Mouse (Mus musculus) heart, adult 9 months (tissue): ENCODE measurements at regions not wholly inside any gene's neighbourhood (a gene's known extent, or its start where the extent isn't known, plus 50 kb on each side); places are given as distances from the start of the nearest gene placed in this dataset.

Source experiments
- DNase-seq, 2 experiments: peaks; one replicate each; pipeline ENCODE4 v3.0.0; 2022; ENCODE audit warnings: low spot score in 2 of 2

DNA sequence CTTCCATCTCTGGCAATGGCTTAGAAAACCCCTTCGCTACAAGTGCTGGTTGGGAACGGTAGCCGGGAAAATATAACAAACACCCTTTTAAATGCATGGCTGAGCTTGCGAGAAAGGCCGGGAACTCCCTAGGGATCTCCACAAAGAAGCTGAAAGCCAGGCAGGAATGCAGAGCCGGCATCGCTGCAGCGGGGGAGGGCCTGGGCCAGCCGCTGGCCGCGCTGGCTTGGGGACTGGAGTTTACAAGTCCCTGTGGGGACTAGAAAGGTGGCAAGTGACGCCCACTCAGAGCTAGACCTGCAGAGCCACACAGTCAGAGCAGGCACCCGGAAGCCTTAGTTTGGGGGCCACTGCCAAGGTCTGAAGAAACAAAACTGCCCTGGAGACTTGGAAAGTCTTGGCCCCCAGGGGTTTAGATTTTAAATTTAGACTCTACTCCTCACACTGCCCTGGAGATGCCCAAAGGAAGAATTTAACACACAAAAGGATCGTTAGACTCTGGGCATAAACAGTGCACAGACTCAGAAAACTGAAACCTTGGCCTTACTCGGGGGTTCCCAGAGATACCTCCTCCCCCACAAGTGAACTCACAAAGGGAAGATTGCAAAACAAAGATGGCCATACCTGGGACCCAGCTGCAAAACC is 59.4 kb downstream of the 1700001O22Rik start:
- DNase-seq = peak; percentile 57 to 73

DNA sequence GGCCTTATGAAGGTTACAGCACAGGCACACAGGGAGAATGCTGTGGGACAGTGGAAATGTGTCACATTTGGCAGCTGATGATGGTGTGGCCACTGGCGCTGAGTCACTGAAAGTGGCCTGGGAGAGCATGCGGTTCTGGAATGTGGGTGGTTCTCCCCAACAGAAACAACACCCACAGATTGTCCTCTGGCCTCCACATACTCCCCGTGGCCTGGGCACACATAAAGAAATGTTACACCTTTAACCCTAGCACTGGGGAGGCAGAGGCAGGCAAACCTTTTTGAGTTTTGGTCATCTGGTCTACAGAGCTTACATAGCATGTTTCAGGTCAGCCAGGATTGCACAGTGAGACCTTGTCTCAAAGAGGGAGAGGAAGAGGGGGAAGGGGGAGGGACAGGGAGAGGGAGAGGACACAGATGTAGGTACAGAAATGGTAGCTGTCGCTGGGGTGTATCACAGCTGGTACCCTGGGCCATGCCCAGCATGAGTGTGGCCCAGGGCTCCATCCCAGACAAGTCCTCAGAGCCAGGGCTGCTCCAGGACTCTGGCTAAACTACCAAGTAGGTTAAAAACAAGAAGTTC is 60.1 kb downstream of the 1700001O22Rik start:
- DNase-seq = peak; percentile 69 to 83

DNA sequence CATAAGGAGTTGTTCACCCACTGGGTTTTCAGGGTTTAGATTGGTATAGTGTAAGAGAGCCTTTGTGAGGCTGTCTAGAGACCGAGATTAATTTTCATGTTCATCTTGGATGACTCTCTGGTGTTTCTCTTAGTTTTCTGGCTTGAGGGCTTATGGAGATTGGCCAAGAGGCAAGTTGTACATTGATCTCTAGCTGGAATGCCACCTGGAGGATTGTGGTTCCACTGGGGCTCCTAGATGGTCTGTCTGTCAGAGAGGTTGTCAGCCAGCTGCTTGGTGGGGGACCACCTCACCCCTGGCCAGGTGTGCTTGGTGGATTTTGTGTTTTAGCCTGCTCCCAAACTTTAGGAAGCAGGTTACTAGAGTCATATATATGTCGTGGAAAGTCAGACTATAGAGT is 62.0 kb downstream of the 1700001O22Rik start:
- DNase-seq = no peak

DNA sequence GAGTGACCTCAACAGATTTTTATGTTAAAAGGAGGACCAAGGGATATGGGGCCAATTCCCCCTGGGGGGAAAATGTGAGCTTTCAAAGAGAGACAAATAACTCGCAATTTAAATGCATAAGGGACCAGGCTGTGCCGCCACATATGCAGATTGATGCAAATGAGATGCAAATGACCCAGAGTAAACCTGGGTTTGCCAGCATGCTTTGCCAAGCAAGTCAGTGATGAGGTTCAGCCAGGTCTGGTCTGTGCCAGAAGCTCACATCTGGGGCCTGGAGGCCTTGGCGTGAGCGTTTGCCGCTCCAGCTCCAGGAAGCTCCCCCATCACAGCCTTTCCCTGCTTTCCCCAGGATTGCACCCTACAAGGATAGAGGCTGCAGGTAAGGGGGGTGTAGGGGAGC is 65.7 kb downstream of the 1700001O22Rik start:
- no peak for DNase-seq

DNA sequence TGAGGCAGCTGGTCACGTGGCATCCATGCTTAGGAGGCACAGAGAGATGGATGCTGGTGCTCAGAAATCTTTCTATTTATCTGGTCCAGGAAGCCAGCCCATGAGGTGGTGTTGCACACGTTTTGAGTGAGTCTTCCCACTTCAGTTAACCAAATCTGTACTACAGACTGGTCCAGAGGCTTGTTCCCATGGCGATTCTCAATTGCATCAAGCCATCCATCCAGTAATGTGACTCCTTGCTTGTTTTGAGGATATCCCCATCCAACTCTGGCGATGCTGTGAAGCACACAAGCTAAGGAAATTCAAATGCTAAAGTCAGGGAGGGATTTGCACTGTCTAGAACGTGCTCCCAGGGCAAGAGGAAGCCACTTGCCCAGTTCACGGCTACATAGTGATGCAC is 66.8 kb downstream of the 1700001O22Rik start:
- DNase-seq = no peak

DNA sequence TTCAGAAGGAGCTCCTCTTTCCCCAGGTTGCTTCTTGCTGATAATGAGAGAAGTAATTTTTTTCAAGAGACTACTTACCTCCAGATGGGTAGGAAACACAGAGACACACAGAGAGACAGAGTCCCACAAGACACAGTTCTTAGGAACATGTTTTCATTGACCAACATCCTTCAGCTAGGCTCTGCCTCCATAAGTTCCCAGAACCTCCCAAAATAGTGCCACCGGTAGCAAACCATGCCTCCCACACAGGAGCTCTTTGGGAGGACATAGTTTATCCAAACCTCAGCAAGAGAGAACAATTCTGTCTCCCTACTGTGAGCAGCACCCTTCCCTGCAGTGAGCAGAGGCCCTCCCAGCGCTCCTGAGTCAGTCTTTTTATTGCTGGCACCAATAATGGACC is 67.2 kb downstream of the 1700001O22Rik start:
- no peak for DNase-seq

DNA sequence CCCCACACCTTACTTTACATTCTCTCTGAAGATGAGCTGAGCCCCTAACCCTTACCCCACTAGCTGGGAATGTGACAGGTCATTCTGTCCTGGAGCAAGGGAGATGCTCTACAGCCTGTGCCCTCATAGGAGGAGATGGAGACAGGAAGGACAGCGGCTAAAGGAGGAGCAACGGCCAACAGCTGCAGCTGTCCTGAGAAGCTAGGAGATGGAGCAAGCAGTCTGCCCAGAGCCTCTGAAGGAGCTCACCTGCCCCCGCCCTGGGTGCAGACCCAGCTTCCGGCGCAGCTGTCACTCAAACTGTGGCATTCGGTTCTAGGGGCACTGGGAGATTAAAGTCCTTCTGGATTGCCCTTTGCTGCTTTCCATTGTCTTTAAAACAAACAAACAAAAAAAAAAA is 69.6 kb downstream of the 1700001O22Rik start:
- DNase-seq = no peak

DNA sequence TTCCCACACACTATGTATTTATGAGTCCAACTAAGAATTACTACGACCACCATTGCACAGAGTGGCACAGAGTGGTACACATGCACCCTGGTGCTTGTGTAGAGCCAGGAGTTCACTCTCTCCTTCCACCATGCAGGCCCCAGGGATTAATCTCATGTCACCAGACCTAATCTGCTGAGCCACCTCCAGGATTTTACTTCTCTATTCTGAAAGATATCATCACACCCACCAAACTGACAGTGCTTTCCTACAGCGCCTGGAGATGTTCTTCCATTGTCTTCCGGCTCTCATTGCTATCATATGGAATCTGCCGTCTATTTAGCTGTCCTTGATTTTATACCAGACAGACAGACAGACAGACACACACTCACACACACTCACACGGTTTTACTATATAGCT is 71.6 kb downstream of the 1700001O22Rik start:
- no peak for DNase-seq

DNA sequence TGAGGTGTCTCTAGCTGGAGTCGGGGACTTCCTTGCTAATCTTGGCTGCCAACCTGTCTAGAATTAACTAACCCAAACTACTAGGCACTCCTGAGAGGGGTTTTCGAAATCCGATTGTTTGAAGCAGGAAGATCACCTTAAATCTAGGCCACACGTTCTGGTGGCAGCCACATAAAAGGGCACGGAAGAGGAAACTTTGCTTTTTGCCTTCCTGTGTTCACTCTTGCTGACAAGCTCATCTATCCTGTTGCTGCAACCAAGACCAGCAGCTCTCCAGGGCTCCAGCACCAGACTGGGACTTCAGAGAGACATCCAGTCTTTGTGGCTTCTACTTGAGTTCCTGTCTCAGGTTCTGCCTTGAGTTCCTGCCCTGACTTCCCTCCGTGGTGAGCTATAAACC is 75.5 kb downstream of the 1700001O22Rik start:
- DNase-seq = no peak

DNA sequence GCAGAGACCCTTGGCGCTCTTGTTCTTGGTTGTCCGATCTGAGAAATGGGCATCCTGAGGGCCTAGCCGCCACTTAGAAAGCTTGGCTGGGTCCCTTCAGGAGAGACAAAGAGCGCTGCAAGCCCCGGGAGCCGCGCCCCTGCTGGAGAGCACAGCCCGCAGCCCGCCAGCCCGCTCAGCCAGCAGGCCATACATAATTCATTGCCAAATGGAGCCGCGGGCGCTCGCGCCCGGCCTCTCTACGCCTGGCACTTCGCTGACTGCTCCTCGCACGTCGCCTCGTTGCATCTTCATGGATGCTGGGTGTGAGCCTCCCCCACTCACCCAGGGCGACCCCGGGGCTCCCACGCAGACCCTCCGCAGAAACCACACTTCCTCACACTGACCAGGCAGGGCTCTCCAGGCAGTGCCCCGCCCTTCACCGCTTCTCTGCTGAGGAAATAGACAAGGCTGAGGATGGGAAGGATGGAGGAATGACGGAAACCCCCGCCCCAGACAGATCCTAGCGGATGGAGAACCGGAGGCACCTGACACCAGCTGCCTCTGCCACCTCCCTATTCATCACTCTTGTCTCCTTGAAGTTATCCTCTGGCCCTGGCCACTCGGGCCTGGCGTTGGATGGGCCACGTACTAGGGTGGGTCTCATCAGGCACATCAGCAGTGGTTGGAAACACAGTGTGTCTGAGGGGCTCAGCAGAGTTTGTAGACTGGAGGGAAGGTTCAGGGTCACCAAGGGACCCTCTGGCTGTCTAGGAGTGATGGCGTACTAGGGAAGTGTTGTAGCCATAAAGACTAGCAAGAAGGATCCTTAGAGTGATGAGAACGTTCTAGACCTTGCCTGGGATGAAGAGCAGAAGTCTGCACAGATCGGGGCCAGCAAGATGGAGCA is 77.6 kb downstream of the 1700001O22Rik start:
- no peak for DNase-seq

DNA sequence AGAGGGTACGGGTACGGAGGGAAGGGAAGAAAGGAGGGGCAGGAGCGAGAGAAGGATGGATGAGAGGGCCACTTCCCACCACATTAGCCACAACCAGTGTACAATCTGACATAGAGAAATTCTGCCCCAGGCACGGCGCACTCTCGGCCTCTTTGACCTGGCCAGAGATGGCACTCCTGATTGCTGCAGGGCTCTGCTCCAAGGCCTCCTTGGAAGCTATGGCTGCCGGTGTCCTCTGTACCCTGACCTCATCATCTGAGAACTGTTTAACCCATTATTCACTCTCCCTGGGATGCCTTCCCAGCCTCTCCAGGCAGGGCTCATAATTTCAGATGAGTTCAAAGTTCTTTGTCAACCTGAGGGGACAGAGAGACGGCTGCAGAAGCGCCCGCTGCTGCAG is 78.3 kb downstream of the 1700001O22Rik start:
- no peak for DNase-seq

DNA sequence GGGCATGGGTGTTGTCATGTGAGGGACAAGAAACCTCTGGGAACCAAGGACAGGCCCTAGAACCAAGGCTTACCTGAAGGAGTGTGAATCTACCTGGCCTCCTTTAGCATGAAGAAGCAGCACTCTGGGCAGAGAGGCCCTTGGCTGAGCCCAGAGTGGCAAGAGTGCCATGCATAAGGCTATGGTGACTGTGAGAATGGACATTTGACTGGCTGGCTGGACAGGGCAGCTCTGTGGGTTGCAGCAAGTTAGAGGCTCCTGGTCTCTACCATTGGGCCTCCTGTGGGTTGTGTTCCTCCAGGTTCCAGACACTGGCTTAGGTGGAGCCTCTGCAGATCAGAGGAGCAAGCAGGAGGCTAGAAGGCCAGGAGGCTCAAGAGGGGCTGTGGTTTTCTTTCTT is 78.9 kb downstream of the 1700001O22Rik start:
- no peak for DNase-seq

DNA sequence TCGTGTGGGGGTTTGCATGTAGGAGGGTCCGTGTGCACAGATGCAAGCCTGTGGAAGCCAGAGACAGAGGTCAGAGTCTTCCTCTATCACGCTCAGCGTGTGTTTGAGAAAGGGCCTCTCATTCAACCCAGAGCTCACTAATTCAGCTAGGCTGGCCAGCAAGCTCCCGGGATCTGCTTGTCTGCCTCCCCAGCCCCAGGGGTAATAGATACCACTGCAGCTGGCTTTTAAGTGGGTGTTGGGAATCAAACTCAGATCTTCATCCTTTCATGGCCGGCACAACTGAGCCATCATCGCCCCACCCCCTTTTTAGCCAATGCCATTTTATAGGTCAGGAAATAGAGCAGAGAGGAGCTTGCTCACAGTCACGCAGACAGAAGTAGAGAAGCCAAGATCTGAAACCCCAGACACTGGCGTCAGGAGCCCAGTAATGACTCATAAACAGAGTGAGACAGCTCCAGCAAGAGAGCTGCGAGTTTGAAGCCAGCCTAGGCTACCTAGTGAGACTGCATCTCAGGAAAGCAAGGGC is 80.3 kb downstream of the 1700001O22Rik start:
- peak; percentile 54 to 59 for DNase-seq

DNA sequence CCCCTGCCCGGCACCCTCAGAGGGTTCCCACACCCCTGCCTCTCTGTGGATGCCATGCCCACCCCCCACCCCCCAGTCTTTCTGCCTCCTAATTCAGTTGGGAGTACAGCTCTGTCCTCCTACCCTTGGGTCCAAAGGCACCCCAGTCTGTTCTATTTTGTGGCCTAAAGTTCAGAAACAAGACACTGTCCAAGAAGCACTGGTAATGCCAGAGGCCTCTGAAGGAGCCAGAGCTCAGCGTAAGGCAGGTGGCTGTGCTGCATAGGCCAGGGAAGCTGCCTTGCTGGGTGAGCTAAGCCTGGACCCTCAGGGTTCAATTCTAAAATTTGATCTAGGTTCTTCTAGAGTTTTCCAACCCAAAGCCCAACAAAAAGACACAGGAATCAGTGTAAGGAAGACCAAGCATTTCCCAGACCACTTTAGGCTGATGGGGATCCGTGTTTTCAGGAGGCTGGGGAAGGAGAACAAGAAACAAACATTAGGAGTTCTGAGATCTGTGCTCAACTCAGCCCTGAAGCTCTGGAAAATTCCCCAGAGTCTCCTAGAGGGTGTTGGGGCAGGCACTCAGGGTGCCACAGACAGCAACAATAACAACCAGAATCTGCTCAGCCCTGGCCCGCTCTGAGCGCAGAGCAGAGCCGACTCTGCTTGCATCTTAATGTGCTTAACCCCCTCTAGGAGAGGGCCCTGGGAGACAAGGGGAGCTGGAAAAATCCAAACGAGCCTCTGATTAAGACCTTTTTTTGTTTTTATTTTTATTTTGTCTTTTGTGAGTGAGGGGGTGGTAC is 81.0 kb downstream of the 1700001O22Rik start:
- DNase-seq = no peak

DNA sequence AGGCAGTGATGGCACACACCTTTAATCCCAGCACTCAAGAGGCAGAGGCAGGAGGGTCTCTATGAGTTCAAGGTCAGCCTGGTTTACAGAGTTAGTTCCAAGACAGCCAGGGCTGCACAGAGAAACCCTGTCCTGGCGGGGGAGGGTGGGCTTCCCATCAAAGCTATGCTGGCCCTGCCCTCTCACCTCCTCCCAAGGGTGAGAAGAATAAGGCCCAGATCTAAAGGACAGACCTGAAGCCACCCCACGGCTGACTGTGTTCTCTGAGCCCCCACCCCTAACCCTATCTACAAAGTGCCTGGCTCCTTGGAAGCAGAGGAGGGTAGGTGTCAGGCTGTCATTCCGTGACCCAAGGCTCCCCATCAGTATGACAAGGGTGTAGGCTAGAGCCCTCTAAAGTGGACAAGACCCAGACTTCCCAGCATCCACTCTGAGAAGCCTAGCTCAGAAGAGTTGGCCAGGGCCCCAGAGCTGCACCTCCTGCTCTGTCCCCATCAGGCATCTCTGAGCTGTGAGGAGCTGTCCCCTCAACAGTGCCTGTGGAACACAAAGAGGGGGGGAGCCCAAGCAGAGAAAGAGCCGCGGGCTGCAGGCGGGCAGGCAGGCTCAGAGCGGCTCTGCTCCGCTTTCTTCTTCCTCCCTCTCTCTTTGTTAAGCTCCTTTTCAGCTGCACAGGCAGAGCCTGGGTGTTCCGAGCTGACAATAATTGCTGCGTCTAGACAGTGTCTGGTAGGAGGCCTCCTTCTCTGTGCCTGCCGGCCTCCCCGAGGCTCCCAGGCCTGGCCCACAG is 81.8 kb downstream of the 1700001O22Rik start:
- peak; percentile 57 to 59 for DNase-seq

DNA sequence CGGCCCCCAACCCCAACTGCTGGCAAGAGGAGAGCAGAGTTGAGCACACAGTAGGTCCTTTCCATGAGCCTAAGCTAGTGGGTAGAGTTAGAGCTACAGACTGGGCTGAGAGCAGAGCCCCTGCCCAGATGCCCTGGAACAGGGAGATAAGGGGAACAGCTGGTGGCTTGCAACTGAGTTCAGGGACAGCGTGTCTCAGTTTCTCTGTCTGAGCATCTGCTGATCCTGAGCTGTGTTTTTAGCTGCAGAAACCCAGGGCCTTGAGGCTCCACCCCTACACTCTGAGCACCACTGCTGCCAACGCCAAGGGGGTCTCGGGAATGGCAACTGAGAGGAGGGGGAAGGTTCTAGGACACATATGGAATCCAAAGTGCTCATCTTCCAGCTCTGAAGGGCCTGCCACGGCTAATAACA is 82.4 kb downstream of the 1700001O22Rik start:
- DNase-seq = no peak

DNA sequence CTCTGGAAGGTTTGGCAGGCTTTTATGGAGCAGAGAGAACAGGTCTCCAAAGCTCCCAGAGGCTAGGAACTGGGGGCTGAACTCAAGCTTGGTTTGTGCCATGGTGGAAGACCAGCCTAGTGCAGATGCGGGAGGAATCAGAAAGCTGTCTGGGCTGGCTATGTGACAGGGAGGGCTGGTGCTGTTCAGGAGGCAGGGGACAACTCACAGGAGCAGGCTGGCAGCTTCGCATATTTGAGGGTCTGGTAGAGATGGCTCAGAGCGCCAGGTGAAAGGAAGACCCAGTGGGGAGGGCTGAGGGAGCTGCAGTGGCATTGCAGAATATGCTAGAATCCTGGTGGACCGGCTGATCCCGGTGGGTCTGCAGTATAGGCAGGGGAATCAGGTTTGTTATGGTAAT is 83.2 kb downstream of the 1700001O22Rik start:
- DNase-seq = no peak

DNA sequence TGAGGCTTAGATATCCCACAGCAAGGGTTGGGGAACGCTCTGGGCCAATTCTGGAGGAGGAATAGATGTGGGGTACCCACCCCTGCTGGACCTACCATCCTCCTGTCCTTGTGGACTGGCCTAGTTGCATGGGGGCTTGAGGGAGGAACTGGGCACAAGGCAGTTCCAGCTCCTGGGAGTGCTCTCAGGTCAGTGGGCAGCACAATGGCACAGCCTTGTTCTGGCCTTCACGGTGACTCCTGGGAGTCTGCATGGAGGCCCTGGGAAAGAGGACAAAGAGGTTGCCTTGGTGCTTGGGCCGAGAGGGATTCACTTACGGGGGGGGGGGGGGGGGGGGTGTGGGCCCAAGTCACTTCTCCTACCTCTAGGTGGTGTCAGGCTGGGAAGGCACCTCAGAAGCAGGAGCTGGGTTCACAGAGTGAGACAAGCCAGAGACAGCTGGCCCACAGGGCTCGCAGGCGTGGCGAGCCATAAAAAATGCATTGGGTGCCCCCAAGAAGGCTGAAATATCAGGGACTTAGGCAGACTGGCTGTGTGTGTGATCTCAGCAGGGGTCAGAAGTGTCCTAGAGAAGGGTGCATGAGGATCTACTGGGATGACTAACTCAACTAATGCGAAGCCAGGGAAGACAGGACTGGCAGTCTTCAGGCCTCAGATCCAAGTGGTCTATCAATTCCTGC is 83.7 kb downstream of the 1700001O22Rik start:
- DNase-seq = peak in 1 of 2 experiments; percentile 54

DNA sequence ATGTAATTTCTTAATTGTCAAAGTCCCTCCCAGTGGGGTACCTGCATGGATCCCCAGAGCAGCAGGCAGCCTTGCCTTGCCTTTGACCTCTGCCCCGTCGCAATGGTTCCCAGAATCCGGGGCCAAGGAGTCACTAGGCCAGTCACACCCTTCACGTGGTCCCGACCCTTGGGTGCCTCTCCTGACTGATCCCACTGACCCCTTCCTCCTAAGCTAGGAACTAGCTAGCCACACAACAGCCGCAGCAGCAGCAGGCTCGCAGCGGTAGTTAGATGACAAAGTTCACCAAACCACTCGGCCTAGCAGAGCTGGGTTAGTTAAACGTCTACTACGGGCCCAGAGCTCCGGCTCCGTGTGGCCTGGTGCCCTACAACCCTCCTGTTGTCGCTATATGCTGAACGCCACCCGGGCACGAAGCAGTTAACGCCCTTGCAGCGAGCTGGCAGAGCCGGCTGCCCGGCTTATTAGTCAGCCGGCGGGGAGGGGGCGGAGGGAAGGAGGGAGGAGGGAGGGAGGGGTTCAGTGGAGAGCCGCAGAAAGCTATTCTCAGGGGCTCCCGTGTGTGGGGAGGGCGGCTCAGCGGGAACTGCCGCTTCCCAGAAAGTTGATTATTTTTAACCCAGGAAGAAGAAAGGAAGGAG is 84.6 kb downstream of the 1700001O22Rik start:
- DNase-seq = peak; percentile 78 to 85

DNA sequence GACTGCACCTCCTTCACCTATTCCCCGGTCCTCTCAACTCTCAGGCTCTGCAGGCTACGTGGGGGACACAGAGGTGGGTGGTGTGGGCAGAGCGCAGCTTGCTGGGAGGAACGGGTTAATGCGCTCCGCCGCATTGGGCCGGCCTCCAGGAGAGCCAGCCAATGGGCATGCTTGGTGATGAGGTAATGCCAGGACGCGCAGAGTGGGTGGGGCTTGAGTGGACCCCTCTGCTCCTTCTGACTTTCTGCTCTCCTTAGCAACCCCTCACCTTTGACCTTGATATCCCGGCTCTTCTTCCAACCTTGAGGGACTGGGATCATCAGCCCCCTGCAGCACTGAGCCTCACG is 85.2 kb downstream of the 1700001O22Rik start:
- peak; percentile 89 to 91 for DNase-seq
